Mouse (Mus musculus): ENCODE measurements at regions not wholly inside any gene's neighbourhood (a gene's known extent, or its start where the extent isn't known, plus 50 kb on each side); places are given as distances from the start of the nearest gene placed in this dataset.

DNA sequence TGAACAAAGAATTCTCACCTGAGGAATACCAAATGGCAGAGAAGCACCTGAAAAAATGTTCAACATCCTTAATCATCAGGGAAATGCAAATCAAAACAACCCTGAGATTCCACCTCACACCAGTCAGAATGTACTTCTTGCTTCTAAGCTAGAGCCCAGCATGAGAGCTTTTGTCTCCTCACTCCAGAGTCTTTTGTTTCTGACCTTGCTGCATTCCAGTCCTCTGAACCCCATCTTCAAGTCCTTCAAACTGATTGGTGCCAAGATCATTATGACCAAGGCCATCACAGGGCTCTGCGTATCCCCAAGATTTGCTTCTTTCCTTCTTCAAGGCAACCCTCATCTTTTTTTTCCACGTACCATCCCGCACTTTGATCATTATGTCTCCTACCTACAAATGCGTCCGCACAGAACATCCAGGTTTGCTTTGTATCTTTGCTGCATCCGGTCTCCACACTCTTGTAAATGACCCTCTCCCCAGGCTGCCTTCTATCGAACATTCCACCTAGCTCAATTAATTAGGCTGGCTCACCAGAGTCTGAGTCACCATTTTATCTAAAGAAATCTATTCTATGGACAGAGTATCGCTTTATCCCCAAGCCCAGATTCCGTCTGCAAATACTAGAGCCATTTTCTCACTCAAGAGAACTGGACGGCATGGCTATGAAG lies 414.9 kb downstream of the Cbln4 start:
- TF ChIP-seq CTCF (IDR thresholded peaks at IDR 0.05; ENCODE audit: low read depth) = no peak
- Histone ChIP-seq H3K4me2 (ENCODE audit: low read depth) (no peak overlapping the region), H3K27me3 (ENCODE audit: insufficient read depth, low read length) (no peaks in the 10 kb centered on the region; the same call in 1 of the 2 replicates), H3K9me3 (ENCODE audit: low read length) (no peaks in the 10 kb centered on the region), H3K4me1 (ENCODE audit: insufficient read depth) (no peaks in the 10 kb centered on the region), H3K27ac (ENCODE audit: low read depth, low read length) (no peak overlapping the region), H3K36me3 (ENCODE audit: insufficient read depth) (no peaks in the 10 kb centered on the region), H3K9ac (no peak overlapping the region), H3K4me3 (ENCODE audit: low read depth, low read length) (no peak overlapping the region)
- ATAC-seq (no peak), DNase-seq (no peak)
- WGBS = 84% methylated on average over 10 of the region's 10 CpGs

DNA sequence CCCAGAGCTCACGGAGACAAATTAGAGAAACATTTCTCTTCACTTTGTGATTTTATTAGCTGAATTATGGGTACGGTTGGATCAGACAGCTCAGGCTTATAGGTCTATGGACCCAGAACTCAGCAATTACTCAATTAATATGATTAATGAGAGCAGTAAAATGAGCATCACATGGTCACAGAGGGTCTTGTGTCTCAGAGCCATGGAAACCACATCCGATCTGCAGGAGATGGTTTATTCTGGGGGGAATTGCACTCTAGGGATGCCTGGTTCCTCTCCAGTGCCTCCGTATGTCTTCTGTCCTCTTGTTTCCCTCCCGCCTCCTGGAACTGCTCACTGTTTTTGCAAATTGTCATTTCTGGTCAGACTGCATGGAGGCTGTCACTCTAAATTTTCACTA lies 422.6 kb downstream of the Cbln4 start:
- ATAC-seq = no peak
- 75% methylated on average over 5 of the region's 5 CpGs for WGBS
- no peak for TF ChIP-seq CTCF (IDR thresholded peaks at IDR 0.05; ENCODE audit: low read depth)

GRCm38 (mm10) chr2:171620253-171620652 lies 423.0 kb downstream of the Cbln4 start:
- Histone ChIP-seq H3K4me2 (ENCODE audit: low read depth) (no peak overlapping the region), H3K36me3 (ENCODE audit: insufficient read depth) (no peaks in the 10 kb centered on the region), H3K9ac (no peak overlapping the region), H3K4me1 (ENCODE audit: insufficient read depth) (no peaks in the 10 kb centered on the region), H3K27me3 (ENCODE audit: insufficient read depth, low read length) (no peaks in the 10 kb centered on the region), H3K9me3 (ENCODE audit: low read length) (no peaks in the 10 kb centered on the region), H3K4me3 (ENCODE audit: low read depth, low read length) (no peak overlapping the region), H3K27ac (ENCODE audit: low read depth, low read length) (no peak overlapping the region)
- ATAC-seq = no peak
- TF ChIP-seq CTCF (IDR thresholded peaks at IDR 0.05; ENCODE audit: low read depth) = no peak
- 82% methylated on average over 2 of the region's 2 CpGs for WGBS
- no peak for DNase-seq

More for the DNA sequence above, 422.6 kb downstream of the Cbln4 start:
- no peak overlapping the region for H3K9ac ChIP-seq
- no peaks in the 10 kb centered on the region for H3K36me3 ChIP-seq (ENCODE audit: insufficient read depth)
- no peaks in the 10 kb centered on the region for H3K9me3 ChIP-seq (ENCODE audit: low read length)
- no peaks in the 10 kb centered on the region for H3K4me1 ChIP-seq (ENCODE audit: insufficient read depth)
- no peak for DNase-seq
- H3K4me3 ChIP-seq (ENCODE audit: low read depth, low read length) = no peak overlapping the region
- H3K4me2 ChIP-seq (ENCODE audit: low read depth) = no peak overlapping the region
- H3K27ac ChIP-seq (ENCODE audit: low read depth, low read length) = no peak overlapping the region
- H3K27me3 ChIP-seq (ENCODE audit: insufficient read depth, low read length) = no peaks in the 10 kb centered on the region

GRCm38 (mm10) chr2:171618771-171619170 lies 424.5 kb downstream of the Cbln4 start:
- Histone ChIP-seq H3K4me1 (ENCODE audit: insufficient read depth) (no peaks in the 10 kb centered on the region), H3K9me3 (ENCODE audit: low read length) (no peaks in the 10 kb centered on the region), H3K27me3 (ENCODE audit: insufficient read depth, low read length) (no peaks in the 10 kb centered on the region), H3K9ac (no peak overlapping the region), H3K36me3 (ENCODE audit: insufficient read depth) (no peaks in the 10 kb centered on the region), H3K27ac (ENCODE audit: low read depth, low read length) (no peak overlapping the region), H3K4me3 (ENCODE audit: low read depth, low read length) (no peak overlapping the region), H3K4me2 (ENCODE audit: low read depth) (no peak overlapping the region)
- ATAC-seq (no peak), DNase-seq (no peak)
- no peak for TF ChIP-seq CTCF (IDR thresholded peaks at IDR 0.05; ENCODE audit: low read depth)
- WGBS = 81% methylated on average over 4 of the region's 4 CpGs

DNA sequence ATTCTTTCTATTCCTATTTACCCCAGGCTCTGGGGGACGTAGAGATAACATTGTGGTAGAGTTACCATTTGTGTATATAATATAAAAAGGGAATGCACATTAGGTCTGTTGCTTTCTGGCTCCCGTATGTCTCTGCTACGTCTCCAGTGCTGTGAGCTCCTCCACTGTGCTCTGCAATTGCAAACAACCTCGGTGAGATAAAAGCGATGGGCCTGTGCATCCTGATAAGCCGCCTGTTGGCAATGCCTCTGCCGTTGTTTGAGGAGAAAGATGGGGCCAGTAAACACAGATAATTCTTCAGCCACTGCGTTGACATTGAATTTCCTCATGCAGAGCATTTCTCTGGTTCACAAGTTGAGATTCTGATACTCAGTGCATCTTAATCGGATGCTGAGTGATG lies 424.9 kb downstream of the Cbln4 start:
- Histone ChIP-seq H3K4me1 (ENCODE audit: insufficient read depth) (no peaks in the 10 kb centered on the region), H3K36me3 (ENCODE audit: insufficient read depth) (no peaks in the 10 kb centered on the region), H3K4me2 (ENCODE audit: low read depth) (no peak overlapping the region), H3K27me3 (ENCODE audit: insufficient read depth, low read length) (no peaks in the 10 kb centered on the region), H3K27ac (ENCODE audit: low read depth, low read length) (no peak overlapping the region), H3K9me3 (ENCODE audit: low read length) (no peaks in the 10 kb centered on the region), H3K9ac (no peak overlapping the region), H3K4me3 (ENCODE audit: low read depth, low read length) (no peak overlapping the region)
- no peak for TF ChIP-seq CTCF (IDR thresholded peaks at IDR 0.05; ENCODE audit: low read depth)
- WGBS = 84% methylated on average over 9 of the region's 9 CpGs
- DNase-seq (no peak), ATAC-seq (no peak)

DNA sequence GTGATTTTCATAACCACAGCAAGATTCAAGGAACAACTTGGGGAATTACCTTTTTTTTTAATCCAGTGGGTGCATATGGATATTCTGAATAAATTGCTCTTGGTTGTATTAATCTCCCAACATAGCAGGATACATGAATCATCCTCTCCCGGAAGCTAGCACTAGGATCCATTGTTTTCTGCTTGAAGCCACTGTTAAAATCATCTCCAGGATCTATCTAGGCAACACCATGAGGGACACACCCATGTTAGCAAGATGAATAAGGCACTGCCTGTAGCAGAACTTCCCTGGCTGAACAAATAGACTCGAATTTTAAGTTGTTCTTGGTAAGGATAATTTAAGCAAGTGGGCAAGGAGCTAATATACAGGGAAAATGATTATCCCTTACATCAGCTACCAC lies 427.8 kb downstream of the Cbln4 start:
- Histone ChIP-seq H3K36me3 (ENCODE audit: insufficient read depth) (no peaks in the 10 kb centered on the region), H3K4me3 (ENCODE audit: low read depth, low read length) (no peak overlapping the region), H3K27me3 (ENCODE audit: insufficient read depth, low read length) (no peaks in the 10 kb centered on the region), H3K4me1 (ENCODE audit: insufficient read depth) (no peaks in the 10 kb centered on the region), H3K27ac (ENCODE audit: low read depth, low read length) (no peak overlapping the region), H3K4me2 (ENCODE audit: low read depth) (no peak overlapping the region), H3K9me3 (ENCODE audit: low read length) (no peaks in the 10 kb centered on the region), H3K9ac (no peak overlapping the region)
- TF ChIP-seq CTCF (IDR thresholded peaks at IDR 0.05; ENCODE audit: low read depth) = no peak
- WGBS = 68% methylated on average over 2 of the region's 2 CpGs
- DNase-seq (no peak), ATAC-seq (no peak)

GRCm38 (mm10) chr2:171605064-171605463 lies 438.2 kb downstream of the Cbln4 start:
- H3K9ac ChIP-seq = no peak overlapping the region
- H3K9me3 ChIP-seq (ENCODE audit: low read length) = no peaks in the 10 kb centered on the region
- TF ChIP-seq CTCF (IDR thresholded peaks at IDR 0.05; ENCODE audit: low read depth) = no peak
- H3K4me1 ChIP-seq (ENCODE audit: insufficient read depth) = no peaks in the 10 kb centered on the region
- DNase-seq (no peak), ATAC-seq (peak; percentile 20; the same call in 1 of the 2 replicates)
- WGBS = 50% methylated on average over 5 of the region's 5 CpGs
- no peaks in the 10 kb centered on the region for H3K36me3 ChIP-seq (ENCODE audit: insufficient read depth)
- H3K27me3 ChIP-seq (ENCODE audit: insufficient read depth, low read length) = no peaks in the 10 kb centered on the region
- no peak overlapping the region for H3K4me3 ChIP-seq (ENCODE audit: low read depth, low read length)
- H3K4me2 ChIP-seq (ENCODE audit: low read depth) = no peak overlapping the region
- no peak overlapping the region for H3K27ac ChIP-seq (ENCODE audit: low read depth, low read length)
